Mouse (Mus musculus): ENCODE data around the gene Anapc5. TPM values are rescaled to one million over a fixed set of nuclear protein-coding genes. Genes with fewer than 3 reads are reported as not detected.

Gene Anapc5
- total RNA-seq, 2 experiments from 2014 or later = 366 to 502 TPM

GRCm38 (mm10) chr5:122775646-122776286 lies 45.4 kb downstream of the Anapc5 start:
- intact Hi-C loops (cut with DNase I) = no loop called here
- peak overlapping the region; percentile 19; the same call in 1 of the 2 replicates for H3K4me3 ChIP-seq

GRCm38 (mm10) chr5:122774743-122775611 lies 46.2 kb downstream of the Anapc5 start:
- H3K27ac ChIP-seq = peak overlapping the region; percentile 43
- no peak for DNase-seq
- peak overlapping the region; percentile 19; the same call in 1 of the 2 replicates for H3K4me3 ChIP-seq
- intact Hi-C loops (cut with DNase I) = no loop called here
- no peak for TF ChIP-seq CTCF (IDR thresholded peaks at IDR 0.05)

More at GRCm38 (mm10) chr5:122775646-122776286, 45.4 kb downstream of the Anapc5 start:
- DNase-seq = no peak
- H3K27ac ChIP-seq = peak overlapping the region; percentile 43
- TF ChIP-seq CTCF (IDR thresholded peaks at IDR 0.05) = no peak

GRCm38 (mm10) chr5:122773756-122774155 lies 47.4 kb downstream of the Anapc5 start:
- Histone ChIP-seq H3K27ac (peak overlapping the region; percentile 3; the same call in 1 of the 2 replicates), H3K4me3 (no peak overlapping the region)
- no peak for DNase-seq
- TF ChIP-seq CTCF (IDR thresholded peaks at IDR 0.05) = no peak
- intact Hi-C loops (cut with DNase I) = no loop called here

GRCm38 (mm10) chr5:122771428-122771827 lies 49.7 kb downstream of the Anapc5 start:
- Histone ChIP-seq H3K4me3 (no peak overlapping the region; the same call in 1 of the 2 replicates), H3K27ac (peak overlapping the region; percentile 85)
- no peak for TF ChIP-seq CTCF (IDR thresholded peaks at IDR 0.05)
- intact Hi-C loops (cut with DNase I) = no loop called here
- DNase-seq = no peak

GRCm38 (mm10) chr5:122770806-122771261 lies 50.3 kb downstream of the Anapc5 start:
- DNase-seq = peak; percentile 88
- intact Hi-C loops (cut with DNase I) = no loop called here

GRCm38 (mm10) chr5:122770304-122770703 lies 50.8 kb downstream of the Anapc5 start:
- TF ChIP-seq CTCF (IDR thresholded peaks at IDR 0.05) = no peak
- Histone ChIP-seq H3K27ac (peak overlapping the region; percentile 85), H3K4me3 (peak overlapping the region; percentile 47; the same call in 1 of the 2 replicates)
- intact Hi-C loops (cut with DNase I) = no loop called here
- DNase-seq = peak; percentile 64

More at GRCm38 (mm10) chr5:122770806-122771261, 50.3 kb downstream of the Anapc5 start:
- TF ChIP-seq CTCF (IDR thresholded peaks at IDR 0.05) = no peak
- Histone ChIP-seq H3K27ac (peak overlapping the region; percentile 85), H3K4me3 (peak overlapping the region; percentile 47)

- Histone ChIP-seq H3K27ac (no peak overlapping the region; the same call in 1 of the 2 replicates), H3K4me3 (no peak overlapping the region)
- intact Hi-C loops (cut with DNase I) = no loop called here
- no peak for TF ChIP-seq CTCF (IDR thresholded peaks at IDR 0.05)
- no peak for DNase-seq
These were observed 52.0 kb downstream of the Anapc5 start for GRCm38 (mm10) chr5:122769101-122769568.

- no peak overlapping the region for H3K27ac ChIP-seq
- no peak for DNase-seq
- no peak for TF ChIP-seq CTCF (IDR thresholded peaks at IDR 0.05)
- intact Hi-C loops (cut with DNase I) = no loop called here
- H3K4me3 ChIP-seq = no peak overlapping the region
These were observed 53.9 kb downstream of the Anapc5 start for GRCm38 (mm10) chr5:122767283-122767682.

GRCm38 (mm10) chr5:122764032-122764464 lies 57.1 kb downstream of the Anapc5 start:
- peak; percentile 59 for DNase-seq
- intact Hi-C loops (cut with DNase I) = no loop called here
- TF ChIP-seq CTCF (IDR thresholded peaks at IDR 0.05) = peak; percentile 53
- peak overlapping the region; percentile 16; the same call in 1 of the 2 replicates for H3K27ac ChIP-seq
- no peak overlapping the region; the same call in 1 of the 2 replicates for H3K4me3 ChIP-seq

GRCm38 (mm10) chr5:122763271-122764031 lies 57.7 kb downstream of the Anapc5 start:
- no peak for TF ChIP-seq CTCF (IDR thresholded peaks at IDR 0.05)
- Histone ChIP-seq H3K27ac (peak overlapping the region; percentile 16; the same call in 1 of the 2 replicates), H3K4me3 (no peak overlapping the region; the same call in 1 of the 2 replicates)
- DNase-seq = no peak
- intact Hi-C loops (cut with DNase I) = no loop called here

- Histone ChIP-seq H3K27ac (no peak overlapping the region), H3K4me3 (no peak overlapping the region)
- no peak for TF ChIP-seq CTCF (IDR thresholded peaks at IDR 0.05)
- DNase-seq = peak; percentile 89
- intact Hi-C loops (cut with DNase I) = no loop called here
These were observed 64.5 kb downstream of the Anapc5 start for GRCm38 (mm10) chr5:122756680-122757079.

GRCm38 (mm10) chr5:122756144-122756543 lies 65.0 kb downstream of the Anapc5 start:
- no peak for TF ChIP-seq CTCF (IDR thresholded peaks at IDR 0.05)
- no peak for DNase-seq
- Histone ChIP-seq H3K27ac (no peak overlapping the region), H3K4me3 (no peak overlapping the region)
- intact Hi-C loops (cut with DNase I) = no loop called here
